Mouse (Mus musculus) liver, embryonic 14.5 days (tissue): ENCODE results near the gene Psmd3. TPM values are rescaled to one million over a fixed set of nuclear protein-coding genes. Genes with fewer than 3 reads are reported as not detected.

Experiments
- ATAC-seq: fragments of 200-750 bp; cut with Nextera tagmentation; 2 replicates; pipeline ENCODE4 v1.8.0; 2017; ENCODE audit warnings: moderate number of reproducible peaks, mild to moderate bottlenecking, moderate library complexity; ENCODE audit not compliant: insufficient read depth
- DNase-seq, 3 experiments: peaks; one replicate each; pipeline ENCODE4 v3.0.0-alpha.2; 2012 to 2013; ENCODE audit warnings: low read depth in 3 of 3, low spot score in 3 of 3
- H3K27ac ChIP-seq: fragments of 300-500 bp; sonication (generic); 2 replicates; pipeline ENCODE4 v1.5.1; 2014; ENCODE audit warnings: moderate library complexity, mild to moderate bottlenecking, control low read depth, inconsistent platforms
- H3K27me3 ChIP-seq: fragments of 300-500 bp; sonication (generic); 2 replicates; pipeline ENCODE4 v1.6.1; 2014; ENCODE audit warnings: mild to moderate bottlenecking, low read length, moderate library complexity; ENCODE audit not compliant: control insufficient read depth, insufficient read depth
- H3K36me3 ChIP-seq: fragments of 300-500 bp; sonication (generic); replicated peaks from 2 replicates; pipeline ENCODE4 v1.6.1; 2014; ENCODE audit warnings: low read depth; ENCODE audit not compliant: control insufficient read depth, insufficient read depth
- H3K4me1 ChIP-seq, 2 experiments: fragments of 200-500 bp in 1 of 2; fragments of 300-500 bp in 1 of 2; sonication (generic) in 1 of 2; replicated peaks; 2 replicates each; pipeline ENCODE4 v1.6.1; 2012 to 2014; ENCODE audit warnings: antibody characterized with exemption in 1 of 2, inconsistent platforms in 1 of 2, low read length in 1 of 2; ENCODE audit not compliant: control insufficient read depth in 2 of 2, insufficient read depth in 2 of 2
- H3K4me2 ChIP-seq: fragments of 300-500 bp; sonication (generic); 2 replicates; pipeline ENCODE4 v1.6.1; 2014; ENCODE audit warnings: low read depth, mild to moderate bottlenecking, control low read depth, moderate library complexity
- H3K4me3 ChIP-seq, 2 experiments: fragments of 200-500 bp in 1 of 2; fragments of 300-500 bp in 1 of 2; sonication (generic) in 1 of 2; 2 replicates each; pipeline ENCODE4 v1.5.1; 2012 to 2014; ENCODE audit warnings: low read depth in 2 of 2, low read length in 2 of 2, mild to moderate bottlenecking in 2 of 2, control low read depth in 1 of 2, inconsistent platforms in 1 of 2, moderate library complexity in 1 of 2; ENCODE audit not compliant: insufficient read depth in 1 of 2
- H3K9ac ChIP-seq: fragments of 300-500 bp; sonication (generic); replicated peaks from 2 replicates; pipeline ENCODE4 v1.6.1; 2014; ENCODE audit warnings: mild to moderate bottlenecking, control low read depth, moderate library complexity
- H3K9me3 ChIP-seq: fragments of 300-500 bp; sonication (generic); 2 replicates; pipeline ENCODE4 v1.6.1; 2016; ENCODE audit warnings: low read length, mixed read lengths; ENCODE audit not compliant: control insufficient read depth
- CTCF ChIP-seq: IDR thresholded peaks from 2 replicates; pipeline ENCODE4 v1.5.1; 2016; ENCODE audit warnings: antibody characterized with exemption, low read depth, control low read depth
- EP300 ChIP-seq: IDR thresholded peaks from 2 replicates; pipeline ENCODE4 v1.6.1; 2016; ENCODE audit warnings: antibody characterized with exemption, low read depth
- WGBS: fragments of 180-500 bp; shearing (Covaris S2); extraction: QIAGEN DNeasy Blood & Tissue Kit; methylation state at CpG from one replicate; pipeline ENCODE4 v1.1.7; 2014; ENCODE audit not compliant: insufficient replicate concordance; 5-methylcytosine and 5-hydroxymethylcytosine counted together
- polyA plus RNA-seq, 2 experiments: library from polyadenylated mRNA; depleted of rRNA in 1 of 2; stranded (reverse) in 1 of 2; unstranded in 1 of 2; fragments of >200 nt; fragmentation: Nextera tagmentation in 1 of 2; extraction: Ambion mirVana in 1 of 2; gene quantifications; 2 replicates each; pipeline versions ENCODE4 v1.2.1 to v1.2.3; 2012 to 2014

Gene Psmd3
- polyA plus RNA-seq, 2 experiments = 55.3 to 75.7 TPM

- 78% methylated on average over 9 of the region's 9 CpGs for WGBS
- no peak for DNase-seq
- H3K4me2 ChIP-seq = no peak overlapping the region
- no peak overlapping the region for H3K9ac ChIP-seq
- H3K4me3 ChIP-seq = no peak overlapping the region
- H3K36me3 ChIP-seq = peaks cover 49% of the 10 kb centered on the region
- H3K9me3 ChIP-seq = no peaks in the 10 kb centered on the region
- H3K27me3 ChIP-seq = no peaks in the 10 kb centered on the region
- no peak for ATAC-seq
- no peak overlapping the region for H3K27ac ChIP-seq
- TF ChIP-seq CTCF (no peak), EP300 (no peak)
- H3K4me1 ChIP-seq = no peaks in the 10 kb centered on the region
Observed at GRCm38 (mm10) chr11:98694301-98694700, 11.9 kb downstream of the Psmd3 start.

- peaks cover 38% of the 10 kb centered on the region for H3K36me3 ChIP-seq
- H3K4me1 ChIP-seq = no peaks in the 10 kb centered on the region
- H3K4me3 ChIP-seq = no peak overlapping the region
- DNase-seq (no peak), ATAC-seq (no peak)
- no peak overlapping the region for H3K27ac ChIP-seq
- no peaks in the 10 kb centered on the region for H3K27me3 ChIP-seq
- TF ChIP-seq CTCF = no peak
- TF ChIP-seq EP300 = no peak
- no peak overlapping the region for H3K4me2 ChIP-seq
- H3K9ac ChIP-seq = no peak overlapping the region
- H3K9me3 ChIP-seq = no peaks in the 10 kb centered on the region
- 85% methylated on average over 14 of the region's 14 CpGs for WGBS
Observed at GRCm38 (mm10) chr11:98695408-98695807, 13.1 kb downstream of the Psmd3 start.

- Histone ChIP-seq H3K4me1 (no peaks in the 10 kb centered on the region), H3K4me2 (no peak overlapping the region), H3K9ac (no peak overlapping the region), H3K9me3 (no peaks in the 10 kb centered on the region), H3K27me3 (no peaks in the 10 kb centered on the region), H3K4me3 (no peak overlapping the region), H3K36me3 (peaks cover 27% of the 10 kb centered on the region), H3K27ac (no peak overlapping the region)
- ATAC-seq = no peak
- no peak for DNase-seq
- TF ChIP-seq EP300 (no peak), CTCF (no peak)
- 78% methylated on average over 14 of the region's 14 CpGs for WGBS
Observed at GRCm38 (mm10) chr11:98696454-98697216, 14.3 kb downstream of the Psmd3 start.

- no peaks in the 10 kb centered on the region for H3K9me3 ChIP-seq
- H3K4me1 ChIP-seq = no peaks in the 10 kb centered on the region
- TF ChIP-seq CTCF (no peak), EP300 (no peak)
- no peak for ATAC-seq
- no peak overlapping the region for H3K4me2 ChIP-seq
- peaks cover 23% of the 10 kb centered on the region for H3K36me3 ChIP-seq
- H3K4me3 ChIP-seq = no peak overlapping the region
- H3K27ac ChIP-seq = no peak overlapping the region
- WGBS = 80% methylated on average over 12 of the region's 12 CpGs
- no peaks in the 10 kb centered on the region for H3K27me3 ChIP-seq
- no peak overlapping the region for H3K9ac ChIP-seq
- DNase-seq = no peak
Observed at GRCm38 (mm10) chr11:98697225-98697624, 14.9 kb downstream of the Psmd3 start.

- TF ChIP-seq EP300 = no peak
- no peak for TF ChIP-seq CTCF
- no peak overlapping the region for H3K4me2 ChIP-seq
- no peaks in the 10 kb centered on the region for H3K9me3 ChIP-seq
- DNase-seq (no peak), ATAC-seq (no peak)
- no peak overlapping the region for H3K4me3 ChIP-seq
- H3K9ac ChIP-seq = no peak overlapping the region
- no peaks in the 10 kb centered on the region for H3K27me3 ChIP-seq
- H3K27ac ChIP-seq = no peak overlapping the region
- 74% methylated on average over 16 of the region's 16 CpGs for WGBS
- peaks cover 16% of the 10 kb centered on the region for H3K36me3 ChIP-seq
- no peaks in the 10 kb centered on the region for H3K4me1 ChIP-seq
Observed at GRCm38 (mm10) chr11:98698849-98699640, 16.7 kb downstream of the Psmd3 start.
